8 mouse cellular contexts compared by ENCODE assay signal in genomic region chr2:73891701-73892463, GRCm38 (mm10). TPM values are rescaled to one million over a fixed set of nuclear protein-coding genes. Genes with fewer than 3 reads are reported as not detected.
A peak's percentile ranks its signal among the peaks of the same experiment; 100 is the strongest.
DNase-seq lines count a peak whose midpoint lies in the region; ATAC-seq and TF ChIP-seq lines count a peak whose summit lies in the region.

No protein-coding gene starts in this region.

- no peak for TF ChIP-seq EP300 in heart, adult 2 months (IDR thresholded peaks at IDR 0.05; ENCODE audit: insufficient read depth, low read depth, low read length)
- TF ChIP-seq EP300 in CH12.LX (IDR thresholded peaks at IDR 0.05; ENCODE audit: low read length): no peak
- TF ChIP-seq EP300 in heart, postnatal 0 days (IDR thresholded peaks at IDR 0.05; ENCODE audit: low read depth): no peak

- H3K27ac ChIP-seq in heart, adult 2 months: peak overlapping the region; percentile 83
- H3K27ac ChIP-seq in CH12.LX (ENCODE audit: insufficient read depth, low read depth): peak overlapping the region; percentile 69
- H3K27ac ChIP-seq in embryonic facial prominence, embryonic 10.5 days (replicated peaks): peak overlapping the region; percentile 97
- H3K27ac ChIP-seq in heart, postnatal 0 days (ENCODE audit: low read depth): peak overlapping the region; percentile 86
- peak overlapping the region; percentile 72 for H3K27ac ChIP-seq in limb, embryonic 14.5 days (replicated peaks; ENCODE audit: low read depth, low read length)
- H3K27ac ChIP-seq in midbrain, embryonic 13.5 days: peak overlapping the region; percentile 95
- peak overlapping the region; percentile 96 for H3K27ac ChIP-seq in testis, adult 2 months (ENCODE audit: control insufficient read depth, insufficient read depth, low read depth, low read length)

- TF ChIP-seq CTCF in heart, adult 2 months (IDR thresholded peaks at IDR 0.05): no peak
- TF ChIP-seq CTCF in CH12.LX (conservative IDR thresholded peaks at IDR 0.05 in 1 of 2, IDR thresholded peaks at IDR 0.05 in 1 of 2; ENCODE audit: low read depth in 2 of 2, low read length in 2 of 2): no peak
- no peak for TF ChIP-seq CTCF in heart, postnatal 0 days (IDR thresholded peaks at IDR 0.05; ENCODE audit: low read depth)
- TF ChIP-seq CTCF in testis, adult 2 months (IDR thresholded peaks at IDR 0.05; ENCODE audit: control insufficient read depth, insufficient read depth, insufficient replicate concordance, low read depth, low read length): no peak

- H3K9me3 ChIP-seq in CH12.LX (replicated peaks; ENCODE audit: low read length): no peaks in the 10 kb centered on the region
- H3K9me3 ChIP-seq in embryonic facial prominence, embryonic 10.5 days: no peaks in the 10 kb centered on the region
- H3K9me3 ChIP-seq in heart, postnatal 0 days (replicated peaks; ENCODE audit: control insufficient read depth, low read length): no peaks in the 10 kb centered on the region
- H3K9me3 ChIP-seq in limb, embryonic 14.5 days (ENCODE audit: control insufficient read depth, low read length): no peaks in the 10 kb centered on the region
- no peaks in the 10 kb centered on the region for H3K9me3 ChIP-seq in midbrain, embryonic 13.5 days

- intact Hi-C loops in heart, adult 2 months (cut with DNase I): loop anchor here (1.0 to 10.0 kb wide), 2 partner anchors 19 to 307 kb away; partner anchors contain the start of genes Atp5g3 and Chrna1
- intact Hi-C loops in heart, postnatal 36 days (cut with DNase I): loop anchor here (1.0 kb wide), 1 partner anchor 18 kb away; no protein-coding TSS in a partner anchor

- peak; percentile 4 for ATAC-seq in heart, postnatal 0 days (ENCODE audit: insufficient read depth, low read depth)
- peak; percentile 69 for ATAC-seq in limb, embryonic 14.5 days (ENCODE audit: low FRiP score, low read depth)
- ATAC-seq in midbrain, embryonic 13.5 days: no peak; the same call in 1 of the 2 replicates

- no peaks in the 10 kb centered on the region for H3K27me3 ChIP-seq in heart, adult 2 months (ENCODE audit: control insufficient read depth, insufficient read depth, low read length)
- no peaks in the 10 kb centered on the region for H3K27me3 ChIP-seq in CH12.LX (replicated peaks)
- no peaks in the 10 kb centered on the region for H3K27me3 ChIP-seq in embryonic facial prominence, embryonic 10.5 days (replicated peaks; ENCODE audit: low read depth, poor library complexity, severe bottlenecking)
- H3K27me3 ChIP-seq in heart, postnatal 0 days (ENCODE audit: control insufficient read depth, insufficient read depth, low read length): no peaks in the 10 kb centered on the region
- no peaks in the 10 kb centered on the region for H3K27me3 ChIP-seq in limb, embryonic 14.5 days (ENCODE audit: control insufficient read depth, insufficient read depth, low read length)
- H3K27me3 ChIP-seq in midbrain, embryonic 13.5 days: no peaks in the 10 kb centered on the region
- H3K27me3 ChIP-seq in testis, adult 2 months (ENCODE audit: control insufficient read depth, insufficient read depth, low read length): no peaks in the 10 kb centered on the region

- H3K9ac ChIP-seq in heart, adult 2 months (ENCODE audit: low read depth, low read length): peak overlapping the region; percentile 91
- H3K9ac ChIP-seq in CH12.LX (ENCODE audit: insufficient read depth, low read depth): peak overlapping the region; percentile 99
- H3K9ac ChIP-seq in heart, postnatal 0 days (replicated peaks; ENCODE audit: low read depth, low read length): peak overlapping the region; percentile 97
- peak overlapping the region; percentile 91 for H3K9ac ChIP-seq in limb, embryonic 14.5 days (ENCODE audit: low read depth, low read length, severe bottlenecking)
- H3K9ac ChIP-seq in midbrain, embryonic 13.5 days (replicated peaks): peak overlapping the region; percentile 97

- H3K4me1 ChIP-seq in heart, adult 2 months (ENCODE audit: control insufficient read depth, insufficient read depth, low read length): no peaks in the 10 kb centered on the region; the same call in 1 of the 2 replicates
- peaks cover 2 to 19% of the 10 kb centered on the region in 2 experiments; a peak in 3 of 4 replicates for H3K4me1 ChIP-seq in CH12.LX (ENCODE audit: control insufficient read depth in 1 of 2, insufficient read depth in 2 of 2)
- peaks cover 10% of the 10 kb centered on the region for H3K4me1 ChIP-seq in embryonic facial prominence, embryonic 10.5 days
- H3K4me1 ChIP-seq in heart, postnatal 0 days (ENCODE audit: control insufficient read depth, insufficient read depth): peaks cover 7% of the 10 kb centered on the region; the same call in 1 of the 2 replicates
- no peaks in the 10 kb centered on the region; the same call in 1 of the 2 replicates for H3K4me1 ChIP-seq in limb, embryonic 14.5 days (ENCODE audit: control insufficient read depth, insufficient read depth, low read length)
- H3K4me1 ChIP-seq in midbrain, embryonic 13.5 days (replicated peaks): peaks cover 19% of the 10 kb centered on the region
- peaks cover 4% of the 10 kb centered on the region for H3K4me1 ChIP-seq in testis, adult 2 months (ENCODE audit: control insufficient read depth, insufficient read depth, low read length)

- peaks cover 10% of the 10 kb centered on the region for H3K79me2 ChIP-seq in heart, adult 2 months (replicated peaks; ENCODE audit: control insufficient read depth, insufficient read depth, low read length)
- peaks cover 37% of the 10 kb centered on the region for H3K79me2 ChIP-seq in CH12.LX (replicated peaks; ENCODE audit: control insufficient read depth, extremely low read depth, insufficient read depth, poor library complexity, severe bottlenecking)

- H3K4me2 ChIP-seq in CH12.LX (ENCODE audit: insufficient read depth, low read depth, poor library complexity, severe bottlenecking): peak overlapping the region; percentile 100
- H3K4me2 ChIP-seq in heart, postnatal 0 days (ENCODE audit: low read depth, low read length): peak overlapping the region; percentile 99
- peak overlapping the region; percentile 76 for H3K4me2 ChIP-seq in limb, embryonic 14.5 days (replicated peaks; ENCODE audit: low read depth, low read length, severe bottlenecking)
- H3K4me2 ChIP-seq in midbrain, embryonic 13.5 days (replicated peaks): peak overlapping the region; percentile 66

- TF ChIP-seq RAD21 in CH12.LX (IDR thresholded peaks at IDR 0.05; ENCODE audit: low read depth, low read length): no peak

- peak overlapping the region; percentile 93 for H3K4me3 ChIP-seq in heart, adult 2 months
- peak overlapping the region; percentile 87 to 99 (median 99) for H3K4me3 ChIP-seq in CH12.LX (replicated peaks in 1 of 3; ENCODE audit: low read depth in 2 of 3, low read length in 2 of 3, poor library complexity in 1 of 3)
- H3K4me3 ChIP-seq in embryonic facial prominence, embryonic 10.5 days: peak overlapping the region; percentile 94
- H3K4me3 ChIP-seq in heart, postnatal 0 days (ENCODE audit: low read depth, low read length): peak overlapping the region; percentile 97
- peak overlapping the region; percentile 83 for H3K4me3 ChIP-seq in limb, embryonic 14.5 days (replicated peaks; ENCODE audit: low read length)
- peak overlapping the region; percentile 91 for H3K4me3 ChIP-seq in midbrain, embryonic 13.5 days (replicated peaks)
- H3K4me3 ChIP-seq in testis, adult 2 months (ENCODE audit: control insufficient read depth, low read depth, low read length): peak overlapping the region; percentile 99

- WGBS in heart, adult 2 months: under 1% methylated on average over 52 of the region's 54 CpGs
- WGBS in embryonic facial prominence, embryonic 10.5 days: under 1% methylated on average over 54 of the region's 54 CpGs
- WGBS in heart, postnatal 0 days: under 1% methylated on average over 42 of the region's 54 CpGs
- 6% methylated on average over 44 of the region's 54 CpGs for WGBS in limb, embryonic 14.5 days
- under 1% methylated on average over 53 of the region's 54 CpGs for WGBS in midbrain, embryonic 13.5 days

- dilution Hi-C loops in CH12.LX (cut with MboI; ENCODE audit: extremely low pct_ligation_motif_present, extremely low pct_unique_long_range_greater_than_20kb, low sequenced_read_pairs): no loop called here

- TF ChIP-seq POLR2A in heart, adult 2 months (IDR thresholded peaks at IDR 0.05; ENCODE audit: insufficient read depth, low read depth, low read length): no peak
- TF ChIP-seq POLR2A in CH12.LX (IDR thresholded peaks at IDR 0.05; ENCODE audit: low read depth, low read length): no peak
- no peak for TF ChIP-seq POLR2A in limb, embryonic 14.5 days (IDR thresholded peaks at IDR 0.05; ENCODE audit: borderline replicate concordance, extremely low read depth, insufficient read depth, insufficient read length)
- no peak for TF ChIP-seq POLR2A in testis, adult 2 months (IDR thresholded peaks at IDR 0.05; ENCODE audit: control insufficient read depth, low read depth, low read length)

- peaks cover 4% of the 10 kb centered on the region for H3K36me3 ChIP-seq in heart, adult 2 months (ENCODE audit: control insufficient read depth, insufficient read depth, low read length)
- H3K36me3 ChIP-seq in CH12.LX (replicated peaks in 1 of 2; ENCODE audit: control insufficient read depth in 1 of 2, insufficient read depth in 1 of 2, low read length in 1 of 2): peaks cover 0 to under 1% of the 10 kb centered on the region in 2 experiments
- H3K36me3 ChIP-seq in embryonic facial prominence, embryonic 10.5 days (replicated peaks): peaks cover 18% of the 10 kb centered on the region
- H3K36me3 ChIP-seq in heart, postnatal 0 days (replicated peaks; ENCODE audit: control insufficient read depth, insufficient read depth, low read length): no peaks in the 10 kb centered on the region
- H3K36me3 ChIP-seq in limb, embryonic 14.5 days (ENCODE audit: control insufficient read depth, insufficient read depth, low read length): no peaks in the 10 kb centered on the region
- no peaks in the 10 kb centered on the region for H3K36me3 ChIP-seq in midbrain, embryonic 13.5 days
- H3K36me3 ChIP-seq in testis, adult 2 months (ENCODE audit: control insufficient read depth, insufficient read depth, low read length): no peaks in the 10 kb centered on the region

- peak in 1 of 2 experiments; percentile 43 for DNase-seq in heart, adult 2 months
- DNase-seq in heart, postnatal 36 days: no peak
- no peak for DNase-seq in CH12.LX (ENCODE audit: extremely low read depth)
- no peak for DNase-seq in embryonic facial prominence, embryonic 10.5 days (ENCODE audit: low spot score)
- no peak for DNase-seq in heart, postnatal 0 days (ENCODE audit: low spot score)
- DNase-seq in limb, embryonic 14.5 days (ENCODE audit: low spot score): peak; percentile 40

- in situ Hi-C loops in CH12.LX (cut with MboI; ENCODE audit: low pct_ligation_motif_present, low pct_unique_long_range_greater_than_20kb, low sequenced_read_pairs): loop anchor here (25.0 kb wide), 1 partner anchor 330 kb away; no protein-coding TSS in a partner anchor

RNA-seq across cellular contexts. Expression of gene Atf2, which starts 0.6 kb away (rescaled TPM):
- total RNA-seq in heart, adult 2 months (2021): 10 to 100 TPM; 39.9 to 46.0 TPM
- 10.4 and 17.6 TPM in 2 replicates for polyA plus RNA-seq in heart, adult 2 months (2012; rRNA removed)
- 10 to 100 TPM; 39.8 to 42.6 TPM for total RNA-seq in heart, postnatal 36 days (2021)
- 15.4 and 15.9 TPM in 2 replicates for total RNA-seq in CH12.LX (2012; rRNA removed)
- total RNA-seq in CH12.LX (2014; rRNA removed): 24.9 and 25.8 TPM in 2 replicates
- 32.0 and 40.9 TPM in 2 replicates for polyA plus RNA-seq in CH12.LX (2012; ENCODE audit: insufficient read length, low read depth)
- 80.0 and 86.4 TPM in 2 replicates for polyA plus RNA-seq in embryonic facial prominence, embryonic 10.5 days (2016; fragmentation: Nextera tagmentation; extraction: Ambion mirVana)
- total RNA-seq in heart, postnatal 0 days (2014; rRNA removed; ENCODE audit: low replicate concordance): 21.7 and 30.6 TPM in 2 replicates
- polyA plus RNA-seq in heart, postnatal 0 days (2015; fragmentation: Nextera tagmentation; extraction: Ambion mirVana): 27.1 and 29.3 TPM in 2 replicates
- 30.2 and 31.3 TPM in 2 replicates for polyA plus RNA-seq in limb, embryonic 14.5 days (2012; rRNA removed)
- 55.3 and 55.6 TPM in 2 replicates for polyA plus RNA-seq in limb, embryonic 14.5 days (2014; fragmentation: Nextera tagmentation; extraction: Ambion mirVana)
- polyA plus RNA-seq in midbrain, embryonic 13.5 days (2015; fragmentation: Nextera tagmentation; extraction: Ambion mirVana): 120 and 124 TPM in 2 replicates
- polyA plus RNA-seq in testis, adult 2 months (2012; rRNA removed): 34.1 and 41.4 TPM in 2 replicates

RNA-seq across cellular contexts. Expression of gene Atp5g3, which starts 19.2 kb away (rescaled TPM):
- 1,000 to 10,000 TPM; 3,018 to 3,425 TPM for total RNA-seq in heart, adult 2 months (2021)
- 2,742 and 4,242 TPM in 2 replicates for polyA plus RNA-seq in heart, adult 2 months (2012; rRNA removed)
- total RNA-seq in heart, postnatal 36 days (2021): 1,000 to 10,000 TPM; 3,576 to 3,740 TPM
- 316 and 401 TPM in 2 replicates for total RNA-seq in CH12.LX (2012; rRNA removed)
- total RNA-seq in CH12.LX (2014; rRNA removed): 427 and 444 TPM in 2 replicates
- 453 and 504 TPM in 2 replicates for polyA plus RNA-seq in CH12.LX (2012; ENCODE audit: insufficient read length, low read depth)
- 851 and 858 TPM in 2 replicates for polyA plus RNA-seq in embryonic facial prominence, embryonic 10.5 days (2016; fragmentation: Nextera tagmentation; extraction: Ambion mirVana)
- total RNA-seq in heart, postnatal 0 days (2014; rRNA removed; ENCODE audit: low replicate concordance): 1,707 and 1,861 TPM in 2 replicates
- 6,428 and 6,542 TPM in 2 replicates for polyA plus RNA-seq in heart, postnatal 0 days (2015; fragmentation: Nextera tagmentation; extraction: Ambion mirVana)
- polyA plus RNA-seq in limb, embryonic 14.5 days (2012; rRNA removed): 647 and 720 TPM in 2 replicates
- 1,044 and 1,089 TPM in 2 replicates for polyA plus RNA-seq in limb, embryonic 14.5 days (2014; fragmentation: Nextera tagmentation; extraction: Ambion mirVana)
- 957 and 983 TPM in 2 replicates for polyA plus RNA-seq in midbrain, embryonic 13.5 days (2015; fragmentation: Nextera tagmentation; extraction: Ambion mirVana)
- polyA plus RNA-seq in testis, adult 2 months (2012; rRNA removed): 126 and 130 TPM in 2 replicates
